Mouse (Mus musculus) bone marrow macrophage, adult 2 months (primary cell): Measurements from ENCODE around the gene Bbc3.
"Not testable (repeated sequence)": the region's sequence is repeated elsewhere in the genome, so short reads cannot be mapped to it uniquely, and the experiment has no call there.

Experiments
- CTCF ChIP-seq: IDR thresholded peaks from 2 replicates; pipeline ENCODE4 v1.5.1; 2012; ENCODE audit warnings: low read depth, mild to moderate bottlenecking, low read length, moderate library complexity
- POLR2A ChIP-seq: IDR thresholded peaks from 2 replicates; pipeline ENCODE4 v1.6.1; 2012; ENCODE audit warnings: mild to moderate bottlenecking, low read depth, low read length, borderline replicate concordance

DNA sequence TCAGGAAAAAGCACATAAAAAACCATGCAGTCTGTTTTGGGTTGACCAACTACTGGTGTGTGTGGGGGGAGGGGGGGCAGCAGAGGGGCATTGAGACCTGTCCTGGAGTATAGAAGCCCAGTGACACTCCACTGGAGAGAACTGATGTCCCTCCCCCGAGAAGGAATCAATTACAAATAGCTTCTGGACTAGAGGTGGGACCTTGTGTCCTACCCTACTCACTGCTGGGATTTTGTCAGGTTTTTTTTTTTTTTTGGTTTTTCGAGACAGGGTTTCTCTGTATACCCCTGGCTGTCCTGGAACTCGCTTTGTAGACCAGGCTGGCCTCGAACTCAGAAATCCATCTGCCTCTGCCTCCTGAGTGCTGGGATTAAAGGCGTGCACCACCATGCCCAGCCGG lies 1.1 kb upstream of the Bbc3 start:
- TF ChIP-seq CTCF, POLR2A: not testable (repeated sequence)
